ENCODE assay signal across 8 mouse cellular contexts in the genomic region with DNA sequence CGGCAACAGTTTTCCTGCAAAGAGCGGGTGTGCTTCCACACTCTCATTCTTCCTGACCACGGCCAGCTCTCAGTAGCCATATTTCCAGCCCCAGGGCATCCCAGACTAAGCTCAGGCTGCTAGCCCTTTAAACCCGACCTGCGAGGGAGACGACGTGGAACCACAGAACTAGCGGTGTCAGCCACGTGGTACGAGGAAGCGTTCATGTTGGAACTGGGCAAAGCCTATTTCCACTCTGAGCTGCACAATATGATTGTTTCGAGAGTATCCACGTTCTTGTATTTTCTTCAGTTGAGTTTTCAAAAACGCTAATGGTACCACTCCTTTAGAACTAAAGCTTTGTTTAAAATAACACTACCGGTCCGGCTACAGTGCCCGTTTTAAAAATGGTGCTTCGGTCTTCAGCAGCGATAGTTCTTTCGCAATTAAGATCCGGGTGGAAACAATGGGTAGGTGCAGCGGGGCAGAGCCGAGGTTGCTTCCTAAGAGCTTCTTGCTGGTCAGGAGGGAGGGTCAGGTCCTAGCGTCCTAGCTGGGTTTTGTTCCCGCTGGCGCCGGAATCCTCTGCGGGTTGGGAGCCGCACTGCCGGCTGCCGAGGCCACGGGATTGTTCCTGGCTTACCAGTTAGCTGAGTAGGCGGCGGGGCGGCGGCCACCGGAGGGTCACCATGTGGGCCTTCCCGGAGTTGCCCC. TPM values are rescaled to one million over a fixed set of nuclear protein-coding genes. Genes with fewer than 3 reads are reported as not detected.
DNase-seq lines count a peak whose midpoint lies in the region; ATAC-seq lines count a peak whose summit lies in the region.

No protein-coding gene starts in this region.

- H3K4me2 ChIP-seq in heart, embryonic 11.5 days = peak overlapping the region; percentile 75
- peak overlapping the region; percentile 76 for H3K4me2 ChIP-seq in kidney, embryonic 15.5 days

- under 1% methylated on average over 38 of the region's 38 CpGs for WGBS in heart, embryonic 11.5 days (ENCODE audit: insufficient replicate concordance)
- WGBS in kidney, embryonic 15.5 days = under 1% methylated on average over 38 of the region's 38 CpGs

- peak overlapping the region; percentile 92 for H3K9ac ChIP-seq in heart, embryonic 11.5 days (ENCODE audit: low read depth, low read length)
- peak overlapping the region; percentile 93 for H3K9ac ChIP-seq in kidney, embryonic 15.5 days

- peaks cover 12% of the 10 kb centered on the region for H3K36me3 ChIP-seq in heart, embryonic 11.5 days (ENCODE audit: control insufficient read depth, insufficient read depth, low read length)
- peaks cover 30% of the 10 kb centered on the region for H3K36me3 ChIP-seq in kidney, embryonic 15.5 days

- H3K4me3 ChIP-seq in heart, embryonic 11.5 days (ENCODE audit: low read depth, low read length) = peak overlapping the region; percentile 85
- H3K4me3 ChIP-seq in kidney, embryonic 15.5 days (replicated peaks) = peak overlapping the region; percentile 88

- no peaks in the 10 kb centered on the region for H3K27me3 ChIP-seq in heart, embryonic 11.5 days (ENCODE audit: control insufficient read depth, insufficient read depth, low read length)
- H3K27me3 ChIP-seq in kidney, embryonic 15.5 days = no peaks in the 10 kb centered on the region

- peak; percentile 86 for DNase-seq in CD4-positive helper T cell, adult 2 months (ENCODE audit: low read depth, low spot score)
- DNase-seq in brain, embryonic 18.5 days (ENCODE audit: low read depth, low spot score) = peak; percentile 83
- DNase-seq in liver = peak; percentile 79
- DNase-seq in spleen, postnatal 36 days (ENCODE audit: low spot score in 2 of 2) = peak; percentile 80 to 82

- ATAC-seq in erythroid progenitor cell, adult 5-6 weeks (replicated peaks; ENCODE audit: low FRiP score, poor library complexity, severe bottlenecking) = peak; percentile 79
- peak; percentile 86 for ATAC-seq in heart, embryonic 11.5 days (replicated peaks; ENCODE audit: insufficient number of reproducible peaks, low FRiP score, low TSS enrichment)
- ATAC-seq in kidney, embryonic 15.5 days (replicated peaks; ENCODE audit: low FRiP score) = peak; percentile 94
- ATAC-seq in monocyte, adult 5-6 weeks (replicated peaks; ENCODE audit: insufficient number of reproducible peaks, low FRiP score, low TSS enrichment, poor library complexity, severe bottlenecking) = peak; percentile 94

- H3K27ac ChIP-seq in heart, embryonic 11.5 days (ENCODE audit: low read depth, low read length) = peak overlapping the region; percentile 93
- H3K27ac ChIP-seq in kidney, embryonic 15.5 days = peak overlapping the region; percentile 97

- H3K9me3 ChIP-seq in heart, embryonic 11.5 days (replicated peaks; ENCODE audit: control insufficient read depth, low read length) = no peaks in the 10 kb centered on the region
- no peaks in the 10 kb centered on the region for H3K9me3 ChIP-seq in kidney, embryonic 15.5 days (replicated peaks)

- H3K4me1 ChIP-seq in heart, embryonic 11.5 days (ENCODE audit: control insufficient read depth, insufficient read depth, low read length) = peaks cover 11% of the 10 kb centered on the region; the same call in 1 of the 2 replicates
- H3K4me1 ChIP-seq in kidney, embryonic 15.5 days = peaks cover 17% of the 10 kb centered on the region

RNA-seq across cellular contexts. Expression of gene Dpagt1, which starts 0.7 kb away (rescaled TPM):
- 5.4 and 11.5 TPM in 2 replicates for total RNA-seq in erythroid progenitor cell, adult 5-6 weeks (2015; ENCODE audit: low replicate concordance)
- 1.0 and 7.8 TPM in 2 replicates for total RNA-seq in erythroid progenitor cell, adult 5-6 weeks (2017; ENCODE audit: low replicate concordance)
- polyA plus RNA-seq in heart, embryonic 11.5 days (2014; fragmentation: Nextera tagmentation; extraction: Ambion mirVana) = 40.2 and 46.3 TPM in 2 replicates
- polyA plus RNA-seq in kidney, embryonic 15.5 days (2015; fragmentation: Nextera tagmentation; extraction: Ambion mirVana) = 41.7 and 46.7 TPM in 2 replicates
- 1.8 to 5.6 TPM (median 2.3 TPM) in 3 replicates for total RNA-seq in monocyte, adult 5-6 weeks (2017)

RNA-seq across cellular contexts. Expression of gene C2cd2l, which starts 6.4 kb away (rescaled TPM):
- 46.1 and 54.8 TPM in 2 replicates for total RNA-seq in erythroid progenitor cell, adult 5-6 weeks (2015; ENCODE audit: low replicate concordance)
- 70.0 and 83.0 TPM in 2 replicates for total RNA-seq in erythroid progenitor cell, adult 5-6 weeks (2017; ENCODE audit: low replicate concordance)
- polyA plus RNA-seq in heart, embryonic 11.5 days (2014; fragmentation: Nextera tagmentation; extraction: Ambion mirVana) = 4.7 and 7.1 TPM in 2 replicates
- polyA plus RNA-seq in kidney, embryonic 15.5 days (2015; fragmentation: Nextera tagmentation; extraction: Ambion mirVana) = 6.6 and 8.8 TPM in 2 replicates
- total RNA-seq in monocyte, adult 5-6 weeks (2017) = 6.0 to 18.9 TPM (median 12.2 TPM) in 3 replicates

RNA-seq across cellular contexts. Expression of gene H2afx, which starts 8.0 kb away (rescaled TPM):
- 455 and 495 TPM in 2 replicates for total RNA-seq in erythroid progenitor cell, adult 5-6 weeks (2015; ENCODE audit: low replicate concordance)
- total RNA-seq in erythroid progenitor cell, adult 5-6 weeks (2017; ENCODE audit: low replicate concordance) = 1,704 and 2,100 TPM in 2 replicates
- polyA plus RNA-seq in heart, embryonic 11.5 days (2014; fragmentation: Nextera tagmentation; extraction: Ambion mirVana) = 199 and 232 TPM in 2 replicates
- 390 and 426 TPM in 2 replicates for polyA plus RNA-seq in kidney, embryonic 15.5 days (2015; fragmentation: Nextera tagmentation; extraction: Ambion mirVana)
- 8.1 to 12.3 TPM (median 8.6 TPM) in 3 replicates for total RNA-seq in monocyte, adult 5-6 weeks (2017)

RNA-seq across cellular contexts. Expression of gene Hmbs, which starts 17.5 kb away (rescaled TPM):
- 2,720 and 2,790 TPM in 2 replicates for total RNA-seq in erythroid progenitor cell, adult 5-6 weeks (2015; ENCODE audit: low replicate concordance)
- 1,215 and 1,747 TPM in 2 replicates for total RNA-seq in erythroid progenitor cell, adult 5-6 weeks (2017; ENCODE audit: low replicate concordance)
- 258 and 291 TPM in 2 replicates for polyA plus RNA-seq in heart, embryonic 11.5 days (2014; fragmentation: Nextera tagmentation; extraction: Ambion mirVana)
- polyA plus RNA-seq in kidney, embryonic 15.5 days (2015; fragmentation: Nextera tagmentation; extraction: Ambion mirVana) = 126 and 145 TPM in 2 replicates
- total RNA-seq in monocyte, adult 5-6 weeks (2017) = 8.2 to 19.1 TPM (median 15.1 TPM) in 3 replicates

RNA-seq across cellular contexts. Expression of gene Hinfp, which starts 21.0 kb away (rescaled TPM):
- 37.5 and 59.1 TPM in 2 replicates for total RNA-seq in erythroid progenitor cell, adult 5-6 weeks (2015; ENCODE audit: low replicate concordance)
- 35.2 and 65.6 TPM in 2 replicates for total RNA-seq in erythroid progenitor cell, adult 5-6 weeks (2017; ENCODE audit: low replicate concordance)
- 15.3 and 15.9 TPM in 2 replicates for polyA plus RNA-seq in heart, embryonic 11.5 days (2014; fragmentation: Nextera tagmentation; extraction: Ambion mirVana)
- 27.1 and 27.9 TPM in 2 replicates for polyA plus RNA-seq in kidney, embryonic 15.5 days (2015; fragmentation: Nextera tagmentation; extraction: Ambion mirVana)
- total RNA-seq in monocyte, adult 5-6 weeks (2017) = 22.9 to 34.0 TPM (median 23.0 TPM) in 3 replicates

Comparison
In these comparisons a context has a peak if more than half of its experiments do, and no peak if none do; other contexts are left out.
1. Peak in every context shown above with its lines: DNase-seq, ATAC-seq, H3K4me3 ChIP-seq and H3K27ac ChIP-seq.
2. RNA of gene H2afx, which starts 8.0 kb away (total RNA-seq): 455 to 2,100 TPM in erythroid progenitor cell, adult 5-6 weeks; 8.1 to 12.3 TPM in monocyte, adult 5-6 weeks; every median in the first group is over 10 times any median in the second.